Mouse (Mus musculus) midbrain, embryonic 16.5 days (tissue): Measurements from ENCODE around the gene Rhox4f. TPM values are rescaled to one million over a fixed set of nuclear protein-coding genes. Genes with fewer than 3 reads are reported as not detected.
"Not testable (repeated sequence)": the region's sequence is repeated elsewhere in the genome, so short reads cannot be mapped to it uniquely, and the experiment has no call there.

Source experiments
- ATAC-seq: fragments of 200-750 bp; cut with Nextera tagmentation; 2 replicates; pipeline ENCODE4 v1.8.0; 2017; ENCODE audit warnings: moderate TSS enrichment
- H3K27ac ChIP-seq: fragments of 300-500 bp; sonication (generic); 2 replicates; pipeline ENCODE4 v1.5.1; 2014; ENCODE audit warnings: mild to moderate bottlenecking, low read length, mixed read lengths
- H3K27me3 ChIP-seq: fragments of 300-500 bp; sonication (generic); 2 replicates; pipeline ENCODE4 v1.6.1; 2014; ENCODE audit warnings: low read depth, low read length, mixed read lengths; ENCODE audit not compliant: control insufficient read depth, insufficient read depth
- H3K36me3 ChIP-seq: fragments of 300-500 bp; sonication (generic); 2 replicates; pipeline ENCODE4 v1.6.1; 2014; ENCODE audit warnings: mild to moderate bottlenecking, low read length, moderate library complexity, mixed read lengths; ENCODE audit not compliant: control insufficient read depth, insufficient read depth
- H3K4me1 ChIP-seq: fragments of 300-500 bp; sonication (generic); 2 replicates; pipeline ENCODE4 v1.6.1; 2014; ENCODE audit warnings: mild to moderate bottlenecking, low read length, mixed read lengths; ENCODE audit not compliant: control insufficient read depth, insufficient read depth
- H3K4me2 ChIP-seq: fragments of 300-500 bp; sonication (generic); 2 replicates; pipeline ENCODE4 v1.6.1; 2014; ENCODE audit warnings: mild to moderate bottlenecking, low read length, mixed read lengths
- H3K4me3 ChIP-seq: fragments of 300-500 bp; sonication (generic); 2 replicates; pipeline ENCODE4 v1.5.1; 2014; ENCODE audit warnings: low read depth, mild to moderate bottlenecking, low read length, moderate library complexity, mixed read lengths
- H3K9ac ChIP-seq: fragments of 300-500 bp; sonication (generic); 2 replicates; pipeline ENCODE4 v1.6.1; 2014; ENCODE audit warnings: low read depth, low read length, mixed read lengths
- H3K9me3 ChIP-seq: fragments of 300-500 bp; sonication (generic); replicated peaks from 2 replicates; pipeline ENCODE4 v1.6.1; 2014; ENCODE audit warnings: mild to moderate bottlenecking, low read length, mixed read lengths; ENCODE audit not compliant: control insufficient read depth, poor library complexity, severe bottlenecking
- WGBS: fragments of 180-500 bp; shearing (Covaris S2); extraction: QIAGEN DNeasy Blood & Tissue Kit; methylation state at CpG from one replicate; pipeline ENCODE4 v1.1.7; 2014; 5-methylcytosine and 5-hydroxymethylcytosine counted together
- polyA plus RNA-seq: library from polyadenylated mRNA; unstranded; fragments of >200 nt; fragmentation: Nextera tagmentation; extraction: Ambion mirVana; gene quantifications from 2 replicates; pipeline ENCODE4 v1.2.1, GENCODE M21; 2015

Rhox4f gene
- not detected in 2 replicates for polyA plus RNA-seq

DNA sequence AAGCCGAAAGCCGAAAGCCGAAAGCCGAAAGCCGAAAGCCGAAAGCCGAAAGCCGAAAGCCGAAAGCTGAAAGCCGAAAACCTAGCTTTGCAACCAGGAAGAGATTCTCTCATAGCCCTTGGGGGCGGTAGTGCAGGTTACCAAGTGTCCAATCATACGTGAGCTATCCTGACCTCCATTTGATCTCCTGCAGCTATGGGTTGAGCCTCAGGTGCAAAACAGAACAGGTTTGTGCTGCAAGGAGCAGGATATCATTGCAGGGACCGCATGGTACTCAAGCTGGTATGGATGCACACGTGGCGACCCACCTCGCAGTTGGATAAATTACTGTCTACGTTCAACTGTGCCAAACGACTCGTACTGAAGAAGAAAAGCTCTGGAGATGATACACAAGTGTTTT, at the start of gene Rhox4f:
Gene Rhox4f, minus strand, starts transcription at position 101 of the 400 bp plus-strand sequence.
- H3K9me3 ChIP-seq, H3K36me3 ChIP-seq, H3K4me2 ChIP-seq, H3K27me3 ChIP-seq, H3K9ac ChIP-seq, H3K4me1 ChIP-seq, ATAC-seq, H3K27ac ChIP-seq, H3K4me3 ChIP-seq: not testable (repeated sequence)
- 98% methylated on average over 14 of the region's 19 CpGs for WGBS

DNA sequence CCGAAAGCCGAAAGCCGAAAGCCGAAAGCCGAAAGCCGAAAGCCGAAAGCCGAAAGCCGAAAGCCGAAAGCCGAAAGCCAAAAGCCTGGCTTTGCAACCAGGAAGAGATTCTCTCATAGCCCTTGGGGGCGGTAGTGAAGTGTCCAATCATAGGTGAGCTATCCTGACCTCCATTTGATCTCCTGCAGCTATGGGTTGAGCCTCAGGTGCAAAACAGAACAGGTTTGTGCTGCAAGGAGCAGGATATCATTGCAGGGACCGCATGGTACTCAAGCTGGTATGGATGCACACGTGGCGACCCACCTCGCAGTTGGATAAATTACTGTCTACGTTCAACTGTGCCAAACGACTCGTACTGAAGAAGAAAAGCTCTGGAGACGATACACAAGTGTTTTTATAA, 43.7 kb upstream of the Rhox4f start, which contains the start of gene Rhox4g:
Gene Rhox4g, minus strand, starts transcription at position 101 of the 400 bp plus-strand sequence.
- H3K36me3 ChIP-seq, H3K4me1 ChIP-seq, H3K4me3 ChIP-seq, H3K27ac ChIP-seq, H3K9me3 ChIP-seq, H3K27me3 ChIP-seq, H3K4me2 ChIP-seq, ATAC-seq, H3K9ac ChIP-seq: not testable (repeated sequence)
- WGBS: 93% methylated on average over 14 of the region's 20 CpGs

DNA sequence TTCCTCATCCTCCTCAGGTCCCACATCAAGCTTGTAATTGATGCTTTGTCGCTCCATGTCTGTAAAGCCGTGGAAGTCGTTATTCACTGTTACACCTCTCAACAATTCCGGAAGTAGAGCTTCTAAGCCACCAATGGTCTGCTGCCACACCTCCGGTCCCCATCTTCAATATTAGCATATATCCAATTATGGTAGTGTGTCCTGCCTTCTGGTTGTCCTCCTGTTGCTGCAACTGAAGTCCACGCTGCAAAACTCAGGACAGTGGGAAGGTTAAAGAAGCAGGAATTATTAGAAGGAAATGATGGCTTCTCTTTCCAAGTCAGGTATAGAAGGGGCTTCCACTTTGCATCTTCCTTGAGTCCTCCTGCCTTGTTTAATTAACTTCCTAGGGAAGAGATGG, 35.9 kb upstream of the Rhox4f start, which contains the start of gene Rhox2g:
Gene Rhox2g, minus strand, starts transcription at position 101 of the 400 bp plus-strand sequence.
- H3K36me3 ChIP-seq, H3K9ac ChIP-seq, H3K27me3 ChIP-seq, H3K4me2 ChIP-seq, H3K4me1 ChIP-seq, ATAC-seq, H3K27ac ChIP-seq, H3K9me3 ChIP-seq, H3K4me3 ChIP-seq: not testable (repeated sequence)
- WGBS: 95% methylated on average over 6 of the region's 6 CpGs

DNA sequence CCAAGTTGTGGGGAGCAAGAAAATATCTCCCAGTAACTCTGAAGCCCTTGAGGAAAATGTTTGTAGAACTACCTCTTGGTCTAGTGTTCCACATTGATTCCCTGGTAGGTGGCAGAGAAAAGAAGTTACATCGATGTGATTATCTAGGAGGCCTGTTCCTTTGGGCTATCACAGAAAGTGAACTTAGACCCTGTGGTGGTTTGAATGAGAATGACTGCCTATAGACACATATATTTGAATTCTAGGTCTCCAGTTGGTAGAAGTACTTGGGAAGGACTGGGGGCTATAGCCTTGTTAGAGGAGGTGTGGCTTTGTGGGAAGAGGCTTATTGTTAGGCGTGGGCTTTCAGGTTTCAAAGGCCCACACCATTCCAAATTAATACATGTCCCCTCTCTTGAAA, 21.0 kb upstream of the Rhox4f start, which contains the start of gene Rhox3g:
Gene Rhox3g, minus strand, starts transcription at position 101 of the 400 bp plus-strand sequence.
- not testable (repeated sequence) for H3K4me2 ChIP-seq, H3K27ac ChIP-seq, H3K9me3 ChIP-seq, H3K4me3 ChIP-seq, H3K9ac ChIP-seq, H3K36me3 ChIP-seq, ATAC-seq, H3K27me3 ChIP-seq, H3K4me1 ChIP-seq
- 91% methylated on average over 2 of the region's 2 CpGs for WGBS

DNA sequence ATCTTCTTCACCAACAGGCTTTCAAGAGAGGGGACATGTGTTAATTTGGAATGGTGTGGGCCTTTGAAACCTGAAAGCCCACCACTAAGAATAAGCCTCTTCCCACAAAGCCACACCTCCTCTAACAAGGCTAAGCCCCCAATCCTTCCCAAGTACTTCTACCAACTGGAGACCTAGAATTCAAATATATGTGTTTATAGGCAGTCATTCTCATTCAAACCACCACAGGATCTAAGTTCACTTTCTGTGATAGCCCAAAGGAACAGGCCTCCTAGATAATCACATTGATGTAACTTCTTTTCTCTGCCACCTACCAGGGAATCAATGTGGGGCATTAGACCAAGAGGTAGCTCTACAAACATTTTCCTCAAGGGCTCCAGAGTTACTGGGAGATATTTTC, 26.8 kb downstream of the Rhox4f start, which contains the start of gene Rhox3f:
Gene Rhox3f, plus strand, starts transcription at position 301 of the 400 bp plus-strand sequence.
- not testable (repeated sequence) for H3K36me3 ChIP-seq, H3K4me3 ChIP-seq

DNA sequence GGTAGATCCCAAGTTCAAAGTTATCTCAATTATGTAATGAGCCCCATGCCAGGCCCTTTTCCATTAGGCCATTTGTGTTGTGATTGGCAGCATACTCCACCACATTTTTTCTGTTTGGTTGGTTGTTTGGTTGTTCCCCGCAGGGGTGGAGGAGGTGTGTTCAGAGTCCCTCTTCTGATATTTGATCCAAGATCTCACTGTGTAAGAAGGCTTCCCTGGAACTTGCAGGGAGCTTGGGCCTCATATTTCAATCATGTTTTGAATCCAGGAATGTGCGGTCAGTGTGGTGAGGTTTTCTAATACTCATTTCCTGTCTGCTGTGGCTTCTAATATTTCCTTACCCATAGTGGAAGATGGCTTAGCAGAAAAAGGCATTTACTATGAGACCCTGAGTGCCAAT, 34.9 kb downstream of the Rhox4f start:
- H3K9ac ChIP-seq, H3K4me3 ChIP-seq, H3K4me2 ChIP-seq, H3K4me1 ChIP-seq, ATAC-seq, H3K9me3 ChIP-seq, H3K36me3 ChIP-seq, H3K27me3 ChIP-seq, H3K27ac ChIP-seq: not testable (repeated sequence)
- WGBS: 73% methylated on average over 2 of the region's 2 CpGs

More for the DNA sequence above, 26.8 kb downstream of the Rhox4f start, which contains the start of gene Rhox3f:
- not testable (repeated sequence) for H3K9ac ChIP-seq, H3K4me2 ChIP-seq, ATAC-seq, H3K9me3 ChIP-seq, H3K27me3 ChIP-seq, H3K4me1 ChIP-seq, H3K27ac ChIP-seq

DNA sequence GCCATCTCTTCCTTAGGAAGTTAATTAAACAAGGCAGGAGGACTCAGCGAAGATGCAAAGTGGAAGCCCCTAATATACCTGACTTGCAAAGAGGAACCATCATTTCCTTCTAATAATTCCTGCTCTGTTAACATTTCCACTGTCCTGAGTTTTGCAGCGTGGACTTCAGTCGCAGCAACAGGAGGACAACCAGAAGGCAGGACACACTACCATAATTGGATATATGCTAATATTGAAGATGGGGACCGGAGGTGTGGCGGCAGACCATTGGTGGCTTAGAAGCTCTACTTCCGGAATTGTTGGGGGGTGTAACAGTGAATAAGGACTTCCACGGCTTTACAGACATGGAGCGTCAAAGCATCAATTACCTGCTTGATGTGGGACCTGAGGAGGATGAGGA, 36.4 kb downstream of the Rhox4f start, which contains the start of gene Rhox2f:
Gene Rhox2f, plus strand, starts transcription at position 301 of the 400 bp plus-strand sequence.
- WGBS: 99% methylated on average over 4 of the region's 8 CpGs
- H3K27ac ChIP-seq: not testable (repeated sequence)

DNA sequence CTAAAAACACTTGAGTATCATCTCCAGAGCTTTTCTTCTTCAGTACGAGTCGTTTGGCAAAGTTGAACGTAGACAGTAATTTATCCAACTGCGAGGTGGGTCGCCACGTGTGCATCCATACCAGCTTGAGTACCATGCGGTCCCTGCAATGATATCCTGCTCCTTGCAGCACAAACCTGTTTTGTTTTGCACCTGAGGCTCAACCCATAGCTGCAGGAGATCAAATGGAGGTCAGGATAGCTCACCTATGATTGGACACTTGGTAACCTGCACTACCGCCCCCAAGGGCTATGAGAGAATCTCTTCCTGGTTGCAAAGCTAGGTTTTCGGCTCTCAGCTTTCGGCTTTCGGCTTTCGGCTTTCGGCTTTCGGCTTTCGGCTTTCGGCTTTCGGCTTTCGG, 50.4 kb downstream of the Rhox4f start, which contains the start of gene Rhox4e:
Gene Rhox4e, plus strand, starts transcription at position 301 of the 400 bp plus-strand sequence.
- not testable (repeated sequence) for ATAC-seq, H3K4me1 ChIP-seq, H3K36me3 ChIP-seq, H3K4me2 ChIP-seq, H3K9me3 ChIP-seq, H3K27me3 ChIP-seq, H3K9ac ChIP-seq, H3K4me3 ChIP-seq, H3K27ac ChIP-seq
- WGBS: 95% methylated on average over 10 of the region's 18 CpGs

More for the DNA sequence above, 36.4 kb downstream of the Rhox4f start, which contains the start of gene Rhox2f:
- not testable (repeated sequence) for H3K4me3 ChIP-seq, H3K4me2 ChIP-seq, ATAC-seq, H3K36me3 ChIP-seq, H3K9me3 ChIP-seq, H3K27me3 ChIP-seq, H3K9ac ChIP-seq, H3K4me1 ChIP-seq
